Mouse (Mus musculus) heart, adult 2 months (tissue): ENCODE results near the gene Popdc2.
A peak's percentile ranks its signal among the peaks of the same experiment; 100 is the strongest.

Source experiments
- EP300 ChIP-seq: fragments of 200-500 bp; IDR thresholded peaks from 2 replicates; pipeline ENCODE4 v1.6.1; 2011; ENCODE audit warnings: low read depth, low read length, control low read depth; ENCODE audit not compliant: insufficient read depth
- POLR2A ChIP-seq: fragments of 200-500 bp; IDR thresholded peaks from 2 replicates; pipeline ENCODE4 v1.6.1; 2011; ENCODE audit warnings: mild to moderate bottlenecking, low read depth, low read length, control low read depth; ENCODE audit not compliant: insufficient read depth

GRCm38 (mm10) chr16:38362493-38363255, 665 bp downstream of the Popdc2 start:
- TF ChIP-seq EP300, result no peak
- TF ChIP-seq POLR2A, result 0 out of 2 replicates have a peak, but pooled peaks have one; percentile 19
